Mouse (Mus musculus): ENCODE measurements at regions not wholly inside any gene's neighbourhood (a gene's known extent, or its start where the extent isn't known, plus 50 kb on each side); places are given as distances from the start of the nearest gene placed in this dataset.
A peak's percentile ranks its signal among the peaks of the same experiment; 100 is the strongest.

DNA sequence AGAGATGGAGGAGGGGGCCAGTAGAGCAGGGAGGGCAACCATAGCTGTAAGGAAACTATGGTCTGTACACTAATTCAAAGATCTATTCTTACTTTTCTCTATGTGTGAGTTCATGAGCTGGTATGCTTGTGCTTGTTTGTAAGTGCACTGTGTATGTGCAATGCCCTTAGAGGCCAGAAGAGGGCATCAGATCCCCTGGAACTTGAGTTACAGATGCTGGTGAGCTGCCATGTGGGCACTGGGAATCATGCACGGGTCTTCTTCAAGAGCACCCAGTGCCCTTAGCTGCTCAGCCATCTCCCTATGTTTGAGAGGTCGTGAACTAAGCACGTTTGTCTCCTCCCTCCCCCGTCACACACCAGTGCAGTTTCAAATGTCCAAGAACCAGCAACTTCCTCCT, 68.9 kb downstream of the Tbx3 start:
- ATAC-seq (replicated peaks; ENCODE audit: low FRiP score, low TSS enrichment, poor library complexity, severe bottlenecking): no peak

DNA sequence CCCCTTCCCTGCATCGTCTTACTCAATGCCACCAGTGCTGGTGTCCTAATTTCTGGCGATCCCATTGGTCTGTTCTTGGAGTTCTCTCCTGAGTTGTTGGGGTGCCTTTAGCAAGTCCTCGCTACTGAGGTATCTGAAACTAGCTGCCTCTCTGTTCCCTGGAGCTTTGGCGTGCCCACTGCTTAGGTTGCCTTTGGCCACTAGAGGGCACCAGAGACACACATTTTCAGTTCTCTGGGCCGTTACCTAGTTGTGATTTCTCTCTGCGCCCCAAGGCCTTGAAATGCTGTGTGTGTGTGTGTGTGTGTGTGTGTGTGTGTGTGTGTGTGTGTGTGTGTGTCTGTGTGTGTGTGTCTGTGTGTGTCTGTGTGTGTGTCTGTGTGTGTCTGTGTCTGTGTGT, 70.6 kb downstream of the Tbx3 start:
- ATAC-seq (replicated peaks; ENCODE audit: low FRiP score, low TSS enrichment, poor library complexity, severe bottlenecking): peak; percentile 87

DNA sequence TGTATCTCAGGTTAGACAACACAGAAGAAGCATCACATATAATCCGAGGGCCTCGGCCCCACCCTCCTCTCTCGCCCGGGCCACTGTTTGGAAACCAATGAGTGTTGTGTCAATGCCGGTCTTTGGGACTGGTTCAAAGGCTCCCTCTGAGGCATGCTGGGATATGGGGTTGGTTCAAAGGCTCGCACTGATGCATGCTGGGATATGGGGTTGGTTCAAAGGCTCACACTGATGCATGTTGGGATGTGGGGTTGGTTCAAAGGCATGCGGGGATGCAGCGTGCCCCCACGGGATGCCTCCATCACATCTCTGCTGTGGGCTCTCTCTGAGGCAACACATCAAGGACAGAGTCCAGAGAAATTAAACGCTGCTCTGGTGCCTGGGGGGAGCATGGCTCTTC, 73.3 kb downstream of the Tbx3 start:
- no peak for ATAC-seq (replicated peaks; ENCODE audit: low FRiP score, low TSS enrichment, poor library complexity, severe bottlenecking)

DNA sequence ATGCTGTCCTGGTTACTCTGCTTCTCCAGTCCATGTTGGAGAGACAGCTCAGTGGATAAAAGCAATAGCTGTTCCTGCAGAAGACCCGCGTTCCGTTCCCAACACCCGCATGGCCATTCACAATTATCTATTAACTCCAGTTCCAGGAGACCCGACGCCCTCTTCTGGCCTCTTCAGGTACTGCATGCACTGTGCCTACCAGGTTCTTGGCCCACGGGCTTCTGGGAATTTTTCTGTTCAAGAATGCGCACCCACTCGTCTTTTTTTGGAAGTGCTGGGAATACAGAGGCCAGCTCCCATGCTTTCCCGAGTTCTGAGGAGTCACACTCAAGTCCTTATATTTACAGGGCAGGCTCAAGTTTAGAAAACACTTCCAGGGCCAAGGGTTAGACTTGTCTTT, 76.6 kb downstream of the Tbx3 start:
- no peak for ATAC-seq (replicated peaks; ENCODE audit: low FRiP score, low TSS enrichment, poor library complexity, severe bottlenecking)

DNA sequence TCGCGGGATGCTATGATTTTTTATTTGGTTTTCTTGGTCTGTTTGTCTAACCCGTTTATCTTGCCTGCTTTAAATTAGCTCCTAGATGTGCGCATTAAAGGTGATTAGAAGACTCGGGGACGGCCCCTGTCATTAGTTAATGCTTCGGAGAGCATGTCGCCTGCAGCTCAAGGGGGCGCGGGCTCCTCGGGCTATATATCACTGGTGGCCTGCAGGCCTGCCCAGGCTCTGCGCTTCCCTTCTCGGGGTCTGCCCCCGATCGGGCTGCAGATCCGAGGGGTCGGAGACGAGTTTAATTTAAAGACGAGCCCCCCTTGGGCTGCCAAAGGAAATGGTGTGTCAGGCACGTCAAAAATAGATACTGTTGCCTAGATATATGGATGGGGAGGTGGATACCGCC, 78.2 kb downstream of the Tbx3 start:
- no peak for ATAC-seq (replicated peaks; ENCODE audit: low FRiP score, low TSS enrichment, poor library complexity, severe bottlenecking)

DNA sequence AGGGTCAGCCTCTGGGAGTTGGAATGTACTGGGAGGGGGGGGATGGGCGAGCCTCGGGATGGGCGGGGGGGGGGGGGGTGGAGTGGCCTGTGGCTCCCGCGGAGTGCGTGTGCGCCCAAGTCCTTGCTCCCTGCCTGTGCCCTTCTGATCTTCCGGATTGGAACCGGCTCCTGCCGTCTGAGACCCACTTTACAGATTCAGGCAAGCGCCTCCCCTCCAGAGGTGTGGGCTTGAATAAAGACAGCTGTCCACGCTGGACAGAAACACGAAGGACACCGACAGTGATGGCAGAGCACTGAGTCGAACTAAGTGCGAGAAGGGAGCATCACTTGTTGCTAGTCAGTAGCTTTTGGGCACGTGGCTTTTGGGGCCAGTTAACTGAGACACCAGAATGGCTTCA, 78.7 kb downstream of the Tbx3 start:
- ATAC-seq (replicated peaks; ENCODE audit: low FRiP score, low TSS enrichment, poor library complexity, severe bottlenecking): no peak

DNA sequence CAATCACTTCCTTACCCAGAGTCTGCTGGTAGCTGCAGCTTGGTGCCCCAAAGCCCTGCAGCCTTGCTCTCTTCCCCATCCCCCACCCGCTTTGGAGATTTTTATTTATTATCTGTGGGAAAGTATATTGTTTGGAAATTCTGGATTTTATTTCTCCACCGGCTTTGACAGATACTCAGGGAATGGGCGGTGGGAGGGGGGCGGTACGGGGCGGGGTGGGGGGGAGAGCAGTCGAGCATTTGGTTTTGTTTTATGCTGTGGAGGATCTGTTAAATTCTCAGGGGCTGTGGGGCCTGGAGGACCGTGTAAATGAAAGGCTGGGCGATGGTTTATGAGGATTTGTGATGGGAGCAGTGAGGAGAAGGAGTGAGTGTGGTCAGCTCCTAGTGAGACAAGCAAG, 76.7 kb upstream of the Tbx5 start:
- no peak for ATAC-seq (replicated peaks; ENCODE audit: low FRiP score, low TSS enrichment, poor library complexity, severe bottlenecking)

DNA sequence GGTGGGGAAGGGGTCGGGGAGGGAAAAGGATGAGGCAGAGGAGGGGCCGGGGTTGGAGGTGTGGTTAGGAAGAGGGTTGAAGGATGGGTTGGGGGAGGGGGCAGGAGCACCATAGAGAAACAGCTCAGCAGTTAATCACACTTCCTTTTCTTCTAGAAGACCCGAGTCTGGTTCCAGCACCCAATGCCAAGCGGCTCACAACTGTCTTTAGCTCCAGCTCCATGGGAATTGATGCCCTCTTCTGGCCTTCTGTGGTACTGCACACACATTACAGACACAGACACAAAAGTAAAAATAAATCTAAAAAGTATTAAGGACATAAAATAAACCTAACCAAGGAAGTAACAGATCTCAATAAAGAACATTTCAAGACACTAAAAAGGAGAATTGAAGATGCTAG, 73.6 kb upstream of the Tbx5 start:
- no peak for ATAC-seq (replicated peaks; ENCODE audit: low FRiP score, low TSS enrichment, poor library complexity, severe bottlenecking)

DNA sequence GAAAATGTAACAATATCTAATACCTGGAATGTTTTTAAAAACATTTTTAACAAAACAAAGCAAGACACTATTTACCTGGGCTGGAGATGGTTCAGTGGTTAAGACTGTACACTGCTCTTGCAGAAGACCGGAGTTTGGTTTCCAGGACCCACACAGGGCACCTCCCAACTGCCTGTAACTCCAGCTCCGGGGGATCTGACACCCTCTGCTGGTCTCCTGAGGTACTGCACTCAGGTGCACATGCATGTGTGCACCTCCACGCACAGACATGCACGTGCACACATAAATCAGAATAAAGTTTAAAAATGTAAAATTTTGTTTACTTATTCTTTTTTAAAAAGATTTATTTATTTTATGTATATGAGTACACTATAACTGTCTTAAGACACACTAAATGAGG, 70.4 kb upstream of the Tbx5 start:
- ATAC-seq (replicated peaks; ENCODE audit: low FRiP score, low TSS enrichment, poor library complexity, severe bottlenecking): no peak

DNA sequence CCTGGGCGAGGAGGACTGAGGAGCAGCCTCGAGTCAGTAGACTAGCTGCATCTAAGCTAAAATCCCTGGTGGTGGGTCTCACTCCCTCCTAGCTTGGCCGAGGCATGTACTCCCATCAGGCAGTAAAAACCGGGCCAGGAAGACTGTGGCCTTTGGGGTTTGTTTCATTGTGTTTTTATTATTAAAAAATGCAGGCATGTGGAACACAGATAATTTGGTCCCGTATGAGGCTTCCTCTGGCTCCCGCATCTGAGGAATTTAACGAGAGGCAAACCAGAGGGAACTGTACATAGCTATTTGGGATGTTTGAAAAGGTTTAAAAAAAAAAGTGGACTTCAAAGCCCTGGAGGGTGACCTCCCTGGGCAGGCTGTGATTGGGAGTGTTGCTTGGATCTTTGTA, 69.1 kb upstream of the Tbx5 start:
- no peak for ATAC-seq (replicated peaks; ENCODE audit: low FRiP score, low TSS enrichment, poor library complexity, severe bottlenecking)

DNA sequence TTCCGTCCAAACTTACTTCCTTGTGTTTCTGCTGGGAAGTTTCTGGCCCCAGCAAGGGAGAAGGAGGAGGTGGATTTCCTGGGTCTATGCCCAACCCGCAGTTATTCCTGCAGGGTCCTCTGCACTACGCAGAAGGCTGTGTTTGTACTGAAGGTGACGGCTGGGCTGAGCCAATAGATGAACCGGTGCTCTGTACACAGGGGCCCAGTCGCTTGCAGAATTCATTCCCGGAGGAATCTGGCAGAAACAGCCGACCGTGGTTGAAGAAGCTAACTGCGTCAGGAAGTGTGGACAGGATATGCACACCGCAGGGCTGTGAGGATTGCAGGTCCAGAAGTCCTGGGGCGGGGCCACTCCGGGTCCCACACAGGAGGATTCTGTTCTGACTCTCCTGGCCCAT, 66.1 kb upstream of the Tbx5 start:
- ATAC-seq (replicated peaks; ENCODE audit: low FRiP score, low TSS enrichment, poor library complexity, severe bottlenecking): no peak

DNA sequence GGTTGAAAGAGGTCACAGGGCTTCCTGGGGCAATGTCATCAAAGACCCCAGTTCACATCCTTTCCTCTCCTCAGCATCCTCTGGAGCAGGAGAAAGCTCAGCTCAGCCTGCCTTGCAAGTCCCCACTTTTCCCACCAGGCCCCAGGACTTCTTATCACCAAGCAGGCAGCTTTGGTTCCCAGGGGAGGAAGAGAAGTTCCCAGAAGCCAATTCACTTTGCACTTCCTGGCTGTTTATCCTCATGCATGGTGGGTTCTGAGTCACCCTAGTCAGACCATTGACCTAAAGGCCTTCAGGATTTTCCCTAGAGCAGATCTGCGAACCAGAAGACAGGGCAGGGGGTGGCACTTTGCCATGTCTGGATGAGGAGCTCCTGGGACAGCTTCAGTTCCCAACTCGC, 61.5 kb upstream of the Tbx5 start:
- ATAC-seq (replicated peaks; ENCODE audit: low FRiP score, low TSS enrichment, poor library complexity, severe bottlenecking): no peak

DNA sequence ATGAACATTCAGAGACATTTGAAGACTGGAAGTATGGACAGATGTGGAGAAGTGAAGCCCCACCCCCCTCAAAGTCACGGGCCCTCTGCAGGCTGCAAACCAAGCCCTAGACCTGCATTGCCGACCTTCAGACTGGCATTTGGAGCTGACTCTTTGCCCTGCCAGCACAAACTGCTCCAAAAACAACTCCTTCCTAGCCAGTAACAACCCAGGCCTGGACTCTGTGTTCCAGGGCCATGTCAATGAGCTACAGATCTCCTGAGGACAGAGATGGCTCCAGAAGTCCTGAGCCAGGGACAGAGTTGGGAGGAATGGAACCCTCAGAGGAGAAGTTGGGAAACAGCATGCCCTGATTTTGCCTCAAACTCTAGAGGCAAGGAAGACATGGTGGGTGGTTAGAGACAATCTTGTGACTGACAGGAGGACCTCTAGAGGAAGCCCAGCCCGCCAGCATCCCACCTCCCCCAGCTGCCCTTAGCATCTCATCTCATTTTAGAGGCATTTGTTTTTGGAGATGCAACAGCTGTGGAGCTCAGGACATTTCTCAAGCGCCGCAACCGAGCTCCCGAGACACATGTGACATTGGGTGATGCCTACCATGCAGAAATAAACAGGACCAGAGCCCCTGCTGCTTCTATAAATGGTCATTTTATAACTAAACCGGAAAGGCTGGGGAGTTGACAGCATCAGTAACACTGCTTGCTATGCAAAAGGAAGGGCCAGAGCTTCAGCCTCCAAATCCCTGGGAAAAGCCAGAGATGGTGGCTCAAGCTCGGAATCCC, 56.2 kb upstream of the Tbx5 start:
- ATAC-seq (replicated peaks; ENCODE audit: low FRiP score, low TSS enrichment, poor library complexity, severe bottlenecking): no peak

DNA sequence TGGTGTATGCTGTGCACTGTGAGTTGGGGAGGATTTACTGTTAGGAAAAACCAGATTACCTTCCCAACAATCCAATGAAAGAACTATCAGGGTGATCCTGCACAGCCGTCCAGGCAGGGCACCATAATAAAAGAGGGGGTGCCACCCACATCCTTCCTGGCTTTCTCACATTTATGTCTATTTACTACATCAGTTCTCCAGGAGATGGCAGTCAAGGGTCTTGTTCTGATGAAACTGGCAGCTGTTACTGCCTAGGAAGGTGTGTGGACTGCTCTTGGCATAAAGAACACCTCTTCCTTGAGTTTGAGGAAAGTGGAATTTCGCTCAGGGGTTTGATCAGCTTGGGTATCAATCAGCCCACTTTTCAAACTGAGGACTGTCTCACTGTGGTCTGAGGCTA, 54.6 kb upstream of the Tbx5 start:
- peak; percentile 71 for ATAC-seq (replicated peaks; ENCODE audit: low FRiP score, low TSS enrichment, poor library complexity, severe bottlenecking)

DNA sequence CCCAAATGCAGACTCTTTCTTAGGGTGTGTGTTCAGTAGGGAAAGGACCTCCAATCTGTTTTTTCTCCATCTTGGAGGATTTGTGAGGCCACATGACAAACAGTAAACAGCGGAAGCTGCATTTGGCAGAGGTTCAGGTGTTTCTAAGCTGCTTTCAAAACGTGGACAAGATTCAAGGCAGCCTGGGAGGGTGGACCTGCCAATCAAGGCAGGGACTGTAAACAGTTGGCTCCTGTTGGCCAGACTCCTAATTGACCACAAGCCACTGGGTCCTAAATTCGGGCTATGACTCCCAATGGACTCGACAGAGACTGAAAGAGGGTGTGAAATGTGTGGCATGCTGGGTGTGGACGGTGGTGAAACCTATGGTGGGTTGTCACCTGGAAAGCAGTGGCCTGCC, 51.1 kb upstream of the Tbx5 start:
- ATAC-seq (replicated peaks; ENCODE audit: low FRiP score, low TSS enrichment, poor library complexity, severe bottlenecking): no peak
